In genomic region chr1:170589219-170590040, GRCm38 (mm10) we compare ENCODE assay signal across 8 mouse cellular contexts. TPM values are rescaled to one million over a fixed set of nuclear protein-coding genes. Genes with fewer than 3 reads are reported as not detected.
DNase-seq lines count a peak whose midpoint lies in the region; ATAC-seq lines count a peak whose summit lies in the region.

Gene Nos1ap (minus strand): TSS chr1:170589861.

- peak within 1 kb of the TSS; percentile 98 for H3K4me2 ChIP-seq in hindbrain, embryonic 14.5 days (replicated peaks)

- WGBS in hindbrain, embryonic 14.5 days, result under 1% methylated on average over 59 of the region's 106 CpGs

- peak; percentile 93 for ATAC-seq in hindbrain, embryonic 14.5 days (ENCODE audit: low FRiP score)

- peak within 1 kb of the TSS; percentile 72 for H3K27ac ChIP-seq in hindbrain, embryonic 14.5 days

- H3K36me3 ChIP-seq in hindbrain, embryonic 14.5 days (replicated peaks; ENCODE audit: control insufficient read depth, insufficient read depth), result no peaks in the 10 kb centered on the region

- peak; percentile 17 for DNase-seq in R1 (ENCODE audit: low read depth, low spot score)
- DNase-seq in cerebellum, postnatal 4 days (ENCODE audit: low spot score in 2 of 2), result peak; percentile 51 to 74
- peak; percentile 68 for DNase-seq in gastrocnemius, adult 18-20 months (ENCODE audit: low spot score)
- DNase-seq in hindbrain, embryonic 14.5 days (ENCODE audit: low spot score), result peak; percentile 69
- DNase-seq in layer of hippocampus, postnatal 36 days, result peak; percentile 87 to 88
- peak; percentile 80 for DNase-seq in lung, postnatal 10 days
- DNase-seq in ovary, postnatal 10 days (ENCODE audit: low spot score), result peak; percentile 66
- peak; percentile 36 for DNase-seq in thymus, postnatal 0 days (ENCODE audit: low spot score)

- H3K4me1 ChIP-seq in hindbrain, embryonic 14.5 days (replicated peaks; ENCODE audit: control insufficient read depth, insufficient read depth, low read length), result peaks cover 13% of the 10 kb centered on the region; the same call in 1 of the 2 replicates

- H3K9ac ChIP-seq in hindbrain, embryonic 14.5 days, result peak within 1 kb of the TSS; percentile 84

- H3K9me3 ChIP-seq in hindbrain, embryonic 14.5 days (ENCODE audit: control insufficient read depth, low read length), result 0 out of 2 replicates have a peak, but pooled peaks cover 5% of the 10 kb centered on the region

- no peaks in the 10 kb centered on the region for H3K27me3 ChIP-seq in hindbrain, embryonic 14.5 days (ENCODE audit: control insufficient read depth, insufficient read depth, low read length)

- H3K4me3 ChIP-seq in hindbrain, embryonic 14.5 days (replicated peaks; ENCODE audit: low read length), result peak within 1 kb of the TSS; percentile 90

RNA-seq across cellular contexts. Expression of gene Nos1ap, which starts in this region (rescaled TPM):
- 1 to 10 TPM; 1.4 to 1.5 TPM for total RNA-seq in gastrocnemius, adult 18-20 months (2021)
- 14.9 and 18.0 TPM in 2 replicates for polyA plus RNA-seq in hindbrain, embryonic 14.5 days (2014; fragmentation: Nextera tagmentation; extraction: Ambion mirVana)
- 100 to 1,000 TPM; 204 to 213 TPM for total RNA-seq in layer of hippocampus, postnatal 36 days (2021)
- 0.86 and 1.8 TPM in 2 replicates for polyA plus RNA-seq in thymus, postnatal 0 days (2015; fragmentation: Nextera tagmentation; extraction: Ambion mirVana)

Comparison
In these comparisons a context has a peak if more than half of its experiments do, and no peak if none do; other contexts are left out.
1. Peak in every context shown above with its lines: DNase-seq, ATAC-seq, H3K4me3 ChIP-seq and H3K27ac ChIP-seq.
2. RNA of gene Nos1ap (total RNA-seq): 204 to 213 TPM in layer of hippocampus, postnatal 36 days; 1.4 to 1.5 TPM in gastrocnemius, adult 18-20 months; every median in the first group is over 10 times any median in the second.
3. DNase-seq: peak in every context shown above with its lines; median percentile 88 in layer of hippocampus, postnatal 36 days; 80 in lung, postnatal 10 days; 69 in hindbrain, embryonic 14.5 days; 68 in gastrocnemius, adult 18-20 months; 66 in ovary, postnatal 10 days; 62 in cerebellum, postnatal 4 days; 36 in thymus, postnatal 0 days; 17 in R1.